Mouse (Mus musculus) bone marrow macrophage, adult 2 months (primary cell): ENCODE measurements at regions not wholly inside any gene's neighbourhood (a gene's known extent, or its start where the extent isn't known, plus 50 kb on each side); places are given as distances from the start of the nearest gene placed in this dataset.

Source experiments
- CTCF ChIP-seq: IDR thresholded peaks from 2 replicates; pipeline ENCODE4 v1.5.1; 2012; ENCODE audit warnings: low read depth, mild to moderate bottlenecking, low read length, moderate library complexity
- POLR2A ChIP-seq: IDR thresholded peaks from 2 replicates; pipeline ENCODE4 v1.6.1; 2012; ENCODE audit warnings: mild to moderate bottlenecking, low read depth, low read length, borderline replicate concordance

GRCm38 (mm10) chr1:153980886-153981285 is 80.9 kb upstream of the Teddm2 start:
- TF ChIP-seq POLR2A = no peak
- no peak for TF ChIP-seq CTCF
